Mouse (Mus musculus) midbrain, embryonic 12.5 days (tissue): ENCODE measurements at regions not wholly inside any gene's neighbourhood (a gene's known extent, or its start where the extent isn't known, plus 50 kb on each side); places are given as distances from the start of the nearest gene placed in this dataset.
A peak's percentile ranks its signal among the peaks of the same experiment; 100 is the strongest.

Source experiments
- ATAC-seq: fragments of 200-750 bp; cut with Nextera tagmentation; 2 replicates; pipeline ENCODE4 v1.8.0; 2017; ENCODE audit warnings: low read depth, moderate TSS enrichment, moderate library complexity; ENCODE audit not compliant: low FRiP score
- H3K27ac ChIP-seq: fragments of 300-500 bp; sonication (generic); replicated peaks from 2 replicates; pipeline ENCODE4 v1.5.1; 2016; ENCODE audit warnings: mild to moderate bottlenecking
- H3K27me3 ChIP-seq: fragments of 300-500 bp; sonication (generic); 2 replicates; pipeline ENCODE4 v1.6.1; 2016; ENCODE audit warnings: mild to moderate bottlenecking
- H3K36me3 ChIP-seq: fragments of 300-500 bp; sonication (generic); 2 replicates; pipeline ENCODE4 v1.6.1; 2016
- H3K4me1 ChIP-seq: fragments of 300-500 bp; sonication (generic); 2 replicates; pipeline ENCODE4 v1.6.1; 2016
- H3K4me2 ChIP-seq: fragments of 300-500 bp; sonication (generic); replicated peaks from 2 replicates; pipeline ENCODE4 v1.6.1; 2016; ENCODE audit warnings: mild to moderate bottlenecking, moderate library complexity
- H3K4me3 ChIP-seq: fragments of 300-500 bp; sonication (generic); 2 replicates; pipeline ENCODE4 v1.5.1; 2016; ENCODE audit warnings: mild to moderate bottlenecking
- H3K9ac ChIP-seq: fragments of 300-500 bp; sonication (generic); replicated peaks from 2 replicates; pipeline ENCODE4 v1.6.1; 2016; ENCODE audit warnings: mild to moderate bottlenecking, moderate library complexity
- H3K9me3 ChIP-seq: fragments of 300-500 bp; sonication (generic); 2 replicates; pipeline ENCODE4 v1.6.1; 2016; ENCODE audit warnings: mild to moderate bottlenecking
- WGBS: fragments of 180-500 bp; shearing (Covaris S2); methylation state at CpG from one replicate; pipeline ENCODE4 v1.1.7; 2016; 5-methylcytosine and 5-hydroxymethylcytosine counted together

DNA sequence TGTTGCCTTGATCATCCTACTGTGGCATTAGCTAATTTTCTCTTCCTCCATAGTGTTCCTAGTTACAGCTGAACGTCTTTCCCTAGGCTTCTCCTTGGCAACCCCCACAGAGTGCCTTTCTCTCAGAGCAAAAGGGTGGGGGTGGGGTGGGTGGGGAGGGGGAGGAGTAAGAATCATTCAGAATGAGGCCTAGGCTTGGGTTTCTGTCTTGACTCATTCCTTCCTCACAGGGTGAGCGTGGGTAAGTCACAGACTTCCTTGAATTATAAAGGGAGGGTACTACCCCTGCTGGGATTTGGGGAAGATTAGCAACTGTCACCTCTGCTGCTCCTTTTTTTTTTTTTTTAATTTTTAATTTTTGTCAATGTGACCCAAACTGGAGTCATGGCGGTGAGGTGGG is 114.5 kb downstream of the Dhx35 start:
- no peak overlapping the region for H3K4me2 ChIP-seq
- peaks cover 11% of the 10 kb centered on the region; the same call in 1 of the 2 replicates for H3K27me3 ChIP-seq
- H3K9ac ChIP-seq, result no peak overlapping the region
- 0 out of 2 replicates have a peak, but pooled peaks cover 3% of the 10 kb centered on the region for H3K4me1 ChIP-seq
- H3K9me3 ChIP-seq, result no peaks in the 10 kb centered on the region
- H3K36me3 ChIP-seq, result no peaks in the 10 kb centered on the region
- H3K27ac ChIP-seq, result no peak overlapping the region
- 44% methylated on average over 3 of the region's 3 CpGs for WGBS
- no peak for ATAC-seq
- H3K4me3 ChIP-seq, result no peak overlapping the region

DNA sequence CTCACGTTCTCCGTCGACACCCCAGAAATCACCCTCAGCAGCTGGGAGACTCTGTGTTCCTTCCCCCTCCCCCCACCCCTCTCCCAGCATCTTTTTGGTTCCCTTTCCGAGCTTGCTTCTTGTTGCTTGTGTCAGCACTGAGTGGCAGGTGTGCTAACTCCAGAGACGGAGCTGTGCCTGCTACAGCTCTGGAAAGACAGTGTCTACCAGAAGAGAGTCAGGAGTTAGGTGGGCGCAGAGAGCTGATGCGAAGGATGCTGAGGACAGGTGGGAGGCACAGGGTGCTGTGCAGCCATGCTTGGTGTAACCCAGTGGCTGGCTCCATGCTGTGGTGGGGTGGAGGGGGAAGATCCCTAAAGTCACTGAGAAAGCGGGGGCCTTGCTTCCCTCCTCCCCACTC is 115.7 kb downstream of the Dhx35 start:
- no peaks in the 10 kb centered on the region for H3K36me3 ChIP-seq
- WGBS, result 65% methylated on average over 8 of the region's 8 CpGs
- H3K4me2 ChIP-seq, result no peak overlapping the region
- 0 out of 2 replicates have a peak, but pooled peaks cover 3% of the 10 kb centered on the region for H3K4me1 ChIP-seq
- ATAC-seq, result no peak
- H3K27me3 ChIP-seq, result peaks cover 11% of the 10 kb centered on the region; the same call in 1 of the 2 replicates
- no peaks in the 10 kb centered on the region for H3K9me3 ChIP-seq
- H3K27ac ChIP-seq, result no peak overlapping the region
- H3K9ac ChIP-seq, result no peak overlapping the region
- H3K4me3 ChIP-seq, result no peak overlapping the region

DNA sequence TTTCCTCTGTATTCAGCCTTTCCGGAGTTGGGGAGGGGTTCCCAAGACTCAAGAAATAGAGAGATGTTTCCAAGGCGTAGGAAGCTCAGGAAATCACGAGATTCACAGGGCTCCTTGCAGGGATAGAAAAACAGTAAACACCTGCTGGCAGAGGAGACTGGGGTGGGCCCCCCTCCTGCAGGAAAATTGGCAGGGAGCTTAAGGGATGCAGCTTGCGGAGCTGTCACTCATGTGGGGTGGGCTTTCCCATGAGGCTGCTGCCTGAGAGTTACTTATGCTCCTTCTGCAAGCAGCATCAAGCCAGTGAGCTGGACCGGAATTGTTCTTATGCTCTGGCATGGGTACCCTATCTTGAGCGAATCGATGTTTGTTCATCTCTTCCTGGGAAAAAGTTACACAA is 116.6 kb downstream of the Dhx35 start:
- no peak overlapping the region for H3K4me2 ChIP-seq
- H3K27me3 ChIP-seq, result peaks cover 11% of the 10 kb centered on the region; the same call in 1 of the 2 replicates
- no peaks in the 10 kb centered on the region for H3K9me3 ChIP-seq
- H3K27ac ChIP-seq, result no peak overlapping the region
- 0 out of 2 replicates have a peak, but pooled peaks cover 3% of the 10 kb centered on the region for H3K4me1 ChIP-seq
- no peak overlapping the region for H3K4me3 ChIP-seq
- ATAC-seq, result no peak
- no peak overlapping the region for H3K9ac ChIP-seq
- H3K36me3 ChIP-seq, result no peaks in the 10 kb centered on the region
- 54% methylated on average over 7 of the region's 7 CpGs for WGBS

DNA sequence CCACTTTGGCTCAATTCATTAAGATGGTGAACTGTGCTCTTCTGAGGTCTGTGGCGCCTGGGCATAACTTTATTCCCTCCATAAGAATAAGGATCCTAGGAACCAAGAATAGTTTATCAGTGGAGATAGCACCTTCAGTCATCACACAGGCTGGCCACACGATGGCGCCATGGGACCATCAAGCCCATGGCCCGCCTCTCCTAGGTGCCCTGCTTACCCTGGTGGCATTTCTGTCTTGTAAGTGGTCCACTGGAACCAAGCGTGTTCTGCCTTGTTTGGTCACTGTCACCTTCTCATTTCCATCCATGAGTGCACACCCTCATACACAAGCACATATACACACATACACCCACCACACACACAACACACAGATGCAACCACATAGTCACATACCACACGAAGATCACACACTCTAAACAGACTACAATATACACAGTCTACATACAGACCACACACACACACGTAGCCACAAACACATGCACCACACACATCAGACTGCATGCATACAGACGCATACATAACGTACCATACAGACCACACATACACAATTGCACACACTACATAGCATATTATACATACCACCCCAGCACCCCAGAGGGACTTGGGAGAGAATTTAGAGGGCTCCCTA is 118.1 kb downstream of the Dhx35 start:
- Histone ChIP-seq H3K9me3 (no peaks in the 10 kb centered on the region), H3K27me3 (peaks cover 11% of the 10 kb centered on the region; the same call in 1 of the 2 replicates), H3K9ac (no peak overlapping the region), H3K4me3 (no peak overlapping the region), H3K27ac (no peak overlapping the region), H3K4me1 (0 out of 2 replicates have a peak, but pooled peaks cover 3% of the 10 kb centered on the region), H3K4me2 (no peak overlapping the region), H3K36me3 (no peaks in the 10 kb centered on the region)
- WGBS, result 42% methylated on average over 9 of the region's 9 CpGs
- ATAC-seq, result peak; percentile 66

DNA sequence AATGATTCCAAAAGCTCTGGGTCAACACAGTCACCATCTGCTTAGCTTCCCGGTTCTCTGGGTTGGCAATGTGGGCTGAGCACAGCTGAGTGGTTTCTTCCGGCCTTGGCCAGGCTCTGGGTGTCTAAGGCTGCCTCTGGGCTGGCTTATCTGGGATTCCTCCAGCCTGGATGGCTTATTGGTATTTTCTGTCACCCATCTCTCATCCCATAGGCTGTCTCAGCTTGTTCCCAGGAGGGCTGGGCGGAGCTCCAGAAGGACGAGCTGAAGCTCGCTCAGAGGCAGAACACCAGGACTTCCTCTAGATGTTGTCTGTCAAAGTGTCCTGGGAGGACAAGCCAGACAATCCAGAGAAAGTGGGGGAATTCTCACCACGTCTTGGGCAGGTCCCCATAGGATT is 122.8 kb downstream of the Dhx35 start:
- 75% methylated on average over 6 of the region's 6 CpGs for WGBS
- Histone ChIP-seq H3K27me3 (no peaks in the 10 kb centered on the region), H3K9me3 (no peaks in the 10 kb centered on the region), H3K27ac (no peak overlapping the region), H3K4me2 (no peak overlapping the region), H3K9ac (no peak overlapping the region), H3K36me3 (no peaks in the 10 kb centered on the region), H3K4me1 (peaks cover 10% of the 10 kb centered on the region), H3K4me3 (no peak overlapping the region)
- ATAC-seq, result no peak

DNA sequence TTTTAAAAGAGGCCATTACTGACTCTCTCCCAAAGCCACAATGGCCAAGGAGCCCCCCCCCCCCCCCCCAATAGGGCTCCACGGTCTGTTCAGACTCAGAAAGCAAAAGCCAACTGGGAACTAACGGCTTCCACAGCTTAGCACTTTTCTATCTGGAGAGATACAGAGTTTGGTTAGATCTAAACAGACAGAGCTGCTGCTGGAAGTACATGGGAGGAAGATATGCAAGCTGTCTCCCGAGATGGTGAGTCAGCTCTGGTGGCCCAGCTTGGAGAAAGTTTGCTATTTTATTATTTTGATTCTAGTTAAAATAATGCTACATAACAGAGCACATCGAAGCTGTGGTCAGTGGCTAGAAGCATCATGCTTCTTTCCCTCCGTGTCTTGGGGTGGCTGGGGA is 123.7 kb downstream of the Dhx35 start:
- Histone ChIP-seq H3K4me1 (peaks cover 10% of the 10 kb centered on the region), H3K4me2 (no peak overlapping the region), H3K9me3 (no peaks in the 10 kb centered on the region), H3K9ac (no peak overlapping the region), H3K27me3 (no peaks in the 10 kb centered on the region), H3K27ac (no peak overlapping the region), H3K4me3 (no peak overlapping the region), H3K36me3 (no peaks in the 10 kb centered on the region)
- ATAC-seq, result no peak
- 76% methylated on average over 5 of the region's 5 CpGs for WGBS

DNA sequence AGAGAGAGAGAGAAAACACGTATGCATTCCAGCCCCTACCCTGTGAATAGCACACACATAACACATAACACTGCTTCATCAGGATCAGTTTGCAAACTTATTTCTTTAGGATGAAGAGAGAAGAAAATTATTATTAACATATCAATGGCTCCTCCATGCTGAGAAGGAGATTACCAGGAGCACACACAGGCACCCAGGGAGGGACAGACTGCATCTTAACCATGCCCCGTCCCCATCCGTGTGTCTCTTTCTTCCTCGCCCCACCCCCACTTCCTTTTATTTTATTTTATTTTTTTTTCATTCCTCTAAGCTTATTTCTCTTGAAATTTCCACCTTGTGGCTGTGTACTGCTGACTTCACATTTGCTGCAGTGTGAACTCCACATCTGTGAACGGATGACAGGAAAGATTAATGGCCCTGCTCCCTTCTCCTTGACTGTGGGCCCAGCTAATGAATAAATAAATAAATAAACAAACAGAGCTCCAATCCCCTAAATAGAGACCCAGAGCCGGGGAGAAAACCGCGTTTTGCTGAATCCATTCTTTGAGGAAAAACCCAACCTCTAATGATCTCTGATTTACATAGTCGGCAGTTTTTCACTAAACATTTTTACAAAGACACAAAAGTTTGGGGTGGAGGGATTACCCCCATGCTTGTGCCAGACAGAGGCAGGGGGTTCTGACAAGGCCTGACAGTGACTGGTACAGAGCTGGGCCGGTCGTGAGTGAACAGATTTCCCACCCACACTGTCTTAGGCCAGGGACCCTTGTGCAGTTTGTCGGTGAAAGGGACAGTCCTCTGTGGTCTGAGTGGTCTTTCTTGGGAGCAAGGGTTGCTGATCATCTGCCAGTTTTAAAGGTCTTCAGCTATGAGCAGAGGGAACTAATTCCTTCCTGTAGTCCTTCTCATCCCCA is 127.0 kb downstream of the Dhx35 start:
- ATAC-seq, result peak; percentile 65
- Histone ChIP-seq H3K27me3 (no peaks in the 10 kb centered on the region), H3K4me3 (no peak overlapping the region), H3K27ac (0 out of 2 replicates have a peak overlapping the region, but pooled peaks have one; percentile 5), H3K9ac (no peak overlapping the region), H3K4me2 (no peak overlapping the region), H3K4me1 (peaks cover 10% of the 10 kb centered on the region), H3K36me3 (no peaks in the 10 kb centered on the region), H3K9me3 (no peaks in the 10 kb centered on the region)
- 39% methylated on average over 12 of the region's 12 CpGs for WGBS

DNA sequence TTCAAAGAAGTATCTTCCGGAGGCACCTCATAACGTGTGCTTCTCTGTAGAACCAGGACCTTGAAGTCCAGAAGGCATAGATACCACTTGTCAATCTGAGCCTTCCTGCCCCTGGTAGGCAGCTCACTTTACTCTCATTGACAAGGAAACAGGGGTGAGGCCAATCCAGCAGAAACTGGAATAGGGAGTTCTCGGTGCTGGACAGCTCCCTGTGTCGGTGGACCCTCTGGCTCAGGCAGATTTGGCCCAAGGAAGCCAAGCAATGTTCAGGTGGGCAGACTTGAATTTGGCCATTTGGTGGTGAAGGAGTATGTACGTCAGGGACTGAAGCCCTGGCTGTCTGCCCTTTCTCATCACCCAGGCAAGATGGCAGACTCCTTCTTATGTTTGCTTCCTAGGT is 128.2 kb downstream of the Dhx35 start:
- Histone ChIP-seq H3K4me3 (no peak overlapping the region), H3K9me3 (no peaks in the 10 kb centered on the region), H3K27me3 (no peaks in the 10 kb centered on the region), H3K4me2 (no peak overlapping the region), H3K27ac (no peak overlapping the region), H3K36me3 (no peaks in the 10 kb centered on the region), H3K4me1 (peaks cover 10% of the 10 kb centered on the region), H3K9ac (no peak overlapping the region)
- ATAC-seq, result no peak
- WGBS, result 61% methylated on average over 5 of the region's 5 CpGs

DNA sequence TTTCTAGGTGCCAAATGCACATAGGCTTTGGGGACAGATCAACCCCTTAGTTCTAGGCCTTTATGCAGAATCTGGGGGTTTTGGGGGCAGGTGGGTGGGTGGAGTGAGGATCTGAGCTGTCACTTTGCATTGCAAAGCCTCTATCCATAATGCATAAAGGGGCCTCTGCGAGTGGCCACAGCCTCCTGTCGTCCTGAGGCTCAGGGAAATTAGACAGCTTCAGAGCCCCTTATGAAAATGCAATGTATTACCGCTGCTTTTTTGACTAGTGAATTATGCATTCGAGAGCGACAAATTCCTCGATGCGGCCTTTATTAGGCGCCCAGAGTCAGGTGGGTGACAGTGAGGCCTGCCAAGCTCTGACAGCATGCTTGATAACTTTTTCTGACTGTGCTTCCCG is 134.9 kb downstream of the Dhx35 start:
- Histone ChIP-seq H3K9ac (no peak overlapping the region), H3K36me3 (no peaks in the 10 kb centered on the region), H3K27ac (0 out of 2 replicates have a peak overlapping the region, but pooled peaks have one; percentile 12), H3K27me3 (no peaks in the 10 kb centered on the region), H3K4me2 (no peak overlapping the region), H3K4me1 (peaks cover 5% of the 10 kb centered on the region; the same call in 1 of the 2 replicates), H3K9me3 (no peaks in the 10 kb centered on the region), H3K4me3 (no peak overlapping the region)
- ATAC-seq, result peak; percentile 70
- WGBS, result 41% methylated on average over 9 of the region's 9 CpGs

DNA sequence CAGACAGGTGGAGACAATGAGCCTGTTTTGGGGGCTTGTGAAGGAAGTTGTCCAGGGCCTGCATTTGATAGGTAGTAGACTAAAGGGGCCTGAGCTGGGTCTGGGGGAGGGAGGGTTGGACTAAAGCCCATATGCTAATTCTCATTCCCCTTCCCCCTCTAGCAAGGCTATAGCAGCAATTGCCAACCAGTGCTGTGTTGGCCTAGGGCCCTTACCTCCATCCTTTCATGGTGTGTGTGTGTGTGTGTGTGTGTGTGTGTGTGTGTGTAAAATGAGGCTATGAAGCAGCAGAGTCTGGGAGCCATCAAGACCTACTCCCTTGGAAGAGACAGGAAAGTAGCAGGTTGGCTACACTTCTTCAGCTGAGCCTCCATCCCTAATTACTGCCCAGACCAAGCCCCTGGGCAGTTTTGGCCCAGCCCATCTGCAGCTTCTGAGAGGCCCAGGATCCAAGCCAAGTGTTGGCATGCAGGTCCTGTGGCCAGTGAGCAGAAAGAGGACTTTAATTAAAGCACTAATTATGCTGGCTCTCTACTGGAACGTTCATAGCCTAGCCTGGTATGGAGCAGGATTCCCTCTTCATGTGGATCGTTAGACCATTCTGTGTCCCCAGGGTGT is 143.4 kb downstream of the Dhx35 start:
- WGBS, result 83% methylated on average over 2 of the region's 2 CpGs
- ATAC-seq, result no peak
- H3K9me3 ChIP-seq, result no peaks in the 10 kb centered on the region
- no peaks in the 10 kb centered on the region for H3K27me3 ChIP-seq
- no peak overlapping the region for H3K4me3 ChIP-seq
- H3K27ac ChIP-seq, result no peak overlapping the region
- no peaks in the 10 kb centered on the region for H3K4me1 ChIP-seq
- no peak overlapping the region for H3K9ac ChIP-seq
- H3K4me2 ChIP-seq, result no peak overlapping the region
- no peaks in the 10 kb centered on the region for H3K36me3 ChIP-seq

DNA sequence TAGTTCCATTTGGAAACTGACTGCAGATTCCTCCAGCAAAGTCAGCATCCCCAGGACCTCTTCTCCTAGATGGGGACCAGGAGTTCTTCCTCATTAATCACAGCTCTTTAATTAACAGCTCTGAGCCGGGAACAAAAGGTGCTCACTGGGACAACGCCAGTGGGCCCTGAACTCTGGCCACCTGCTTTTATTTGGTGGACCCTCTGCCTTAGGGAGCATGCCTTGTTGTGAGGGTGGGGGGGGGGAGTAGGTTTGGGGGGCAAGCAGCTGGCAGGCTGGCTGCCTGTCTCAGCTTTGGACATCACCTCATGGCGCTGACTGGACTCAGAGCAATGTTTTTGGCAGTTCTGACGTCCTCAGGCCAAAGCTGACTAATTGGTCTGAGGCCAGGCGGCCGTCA is 154.8 kb downstream of the Dhx35 start:
- Histone ChIP-seq H3K4me2 (no peak overlapping the region), H3K27ac (no peak overlapping the region; the same call in 1 of the 2 replicates), H3K4me3 (no peak overlapping the region), H3K9ac (no peak overlapping the region), H3K9me3 (no peaks in the 10 kb centered on the region), H3K36me3 (no peaks in the 10 kb centered on the region), H3K27me3 (no peaks in the 10 kb centered on the region), H3K4me1 (peaks cover 10% of the 10 kb centered on the region; the same call in 1 of the 2 replicates)
- WGBS, result 43% methylated on average over 6 of the region's 6 CpGs
- no peak for ATAC-seq

DNA sequence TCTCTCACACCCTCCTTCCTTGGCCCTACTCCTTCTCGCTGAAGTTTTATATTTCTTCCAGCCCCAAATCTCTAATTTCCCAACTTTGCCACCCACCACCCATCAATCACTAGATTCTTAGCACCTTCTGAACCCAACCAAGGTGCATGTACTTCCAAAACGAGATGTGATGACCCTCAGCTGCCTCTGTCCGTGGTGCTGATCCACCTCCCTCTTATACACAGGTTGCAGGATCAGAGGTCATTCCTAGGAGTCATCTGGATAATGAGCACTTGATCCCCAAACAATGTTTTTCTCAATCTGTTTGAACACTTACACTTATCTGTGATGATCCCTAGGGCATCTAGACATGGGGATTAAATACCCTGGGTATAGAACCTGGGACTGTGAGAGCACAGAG is 156.5 kb downstream of the Dhx35 start:
- no peak overlapping the region for H3K4me3 ChIP-seq
- H3K4me1 ChIP-seq, result peaks cover 10% of the 10 kb centered on the region; the same call in 1 of the 2 replicates
- no peak overlapping the region for H3K9ac ChIP-seq
- H3K27ac ChIP-seq, result no peak overlapping the region
- no peaks in the 10 kb centered on the region for H3K27me3 ChIP-seq
- no peak overlapping the region for H3K4me2 ChIP-seq
- H3K36me3 ChIP-seq, result no peaks in the 10 kb centered on the region
- WGBS, result 45% methylated on average over 3 of the region's 3 CpGs
- H3K9me3 ChIP-seq, result no peaks in the 10 kb centered on the region
- ATAC-seq, result no peak
